Mouse (Mus musculus): Measurements from ENCODE around the gene Tesc. TPM values are rescaled to one million over a fixed set of nuclear protein-coding genes. Genes with fewer than 3 reads are reported as not detected.

Gene Tesc
- polyA plus RNA-seq, 1 experiment from 2014 or later = 4.0 TPM

DNA sequence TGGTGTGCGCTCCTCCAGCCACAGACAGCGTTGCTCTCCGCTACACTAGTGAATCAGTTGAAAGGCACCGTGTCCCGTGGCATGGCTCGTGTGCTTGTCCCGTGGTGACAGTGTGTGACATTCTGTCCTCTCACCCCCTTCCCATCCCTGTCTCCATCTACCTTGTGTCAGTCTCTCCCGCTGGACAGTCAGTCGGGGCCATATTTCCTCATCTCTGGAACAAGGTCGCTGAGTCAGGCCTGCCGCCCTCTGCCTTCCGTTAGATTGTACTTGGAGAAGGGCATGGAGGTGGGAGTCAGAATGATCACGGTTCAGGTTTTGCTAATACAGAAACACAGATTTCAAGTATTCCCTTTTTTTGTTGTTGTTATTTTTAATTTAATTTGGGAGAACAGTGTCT is 19.2 kb upstream of the Tesc start:
- WGBS = 90% methylated on average over 13 of the region's 13 CpGs
- H3K9ac ChIP-seq (ENCODE audit: low read depth, low read length) = no peak overlapping the region
- H3K4me3 ChIP-seq (ENCODE audit: low read length) = no peak overlapping the region
- H3K4me1 ChIP-seq (ENCODE audit: control insufficient read depth, insufficient read depth, low read length) = no peaks in the 10 kb centered on the region
- H3K27ac ChIP-seq (ENCODE audit: low read length) = no peak overlapping the region
- ATAC-seq = no peak
- no peak overlapping the region for H3K4me2 ChIP-seq (ENCODE audit: low read depth, low read length)
- H3K36me3 ChIP-seq (ENCODE audit: control insufficient read depth, insufficient read depth, low read length) = peaks cover 12% of the 10 kb centered on the region
- no peaks in the 10 kb centered on the region for H3K9me3 ChIP-seq (ENCODE audit: control insufficient read depth, low read length)
- H3K27me3 ChIP-seq (replicated peaks; ENCODE audit: control insufficient read depth, insufficient read depth, low read length) = no peaks in the 10 kb centered on the region

DNA sequence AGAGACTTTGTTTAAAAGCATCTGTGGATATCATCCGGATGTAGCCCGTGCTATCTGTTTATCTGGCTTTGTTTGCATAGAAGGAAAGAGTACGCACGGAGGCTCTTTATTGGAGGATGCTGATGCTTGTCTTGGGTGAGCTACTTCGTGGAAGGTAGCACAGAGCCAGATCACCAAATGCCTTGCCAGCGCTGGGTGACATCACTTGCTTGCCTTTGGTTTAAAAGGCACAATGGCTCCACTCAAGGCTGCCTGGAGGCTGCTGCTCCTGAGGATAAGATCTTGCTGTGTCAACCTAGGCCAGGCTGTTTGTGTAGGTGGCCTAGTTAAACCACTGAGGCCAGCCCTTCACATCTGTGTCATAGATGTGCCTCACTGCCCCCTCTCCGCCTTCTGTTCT is 16.7 kb upstream of the Tesc start:
- Histone ChIP-seq H3K36me3 (ENCODE audit: control insufficient read depth, insufficient read depth, low read length) (peaks cover 4% of the 10 kb centered on the region), H3K27ac (ENCODE audit: low read length) (no peak overlapping the region), H3K9me3 (ENCODE audit: control insufficient read depth, low read length) (no peaks in the 10 kb centered on the region), H3K27me3 (replicated peaks; ENCODE audit: control insufficient read depth, insufficient read depth, low read length) (no peaks in the 10 kb centered on the region), H3K4me2 (ENCODE audit: low read depth, low read length) (no peak overlapping the region), H3K4me3 (ENCODE audit: low read length) (no peak overlapping the region), H3K4me1 (ENCODE audit: control insufficient read depth, insufficient read depth, low read length) (peaks cover 5% of the 10 kb centered on the region), H3K9ac (ENCODE audit: low read depth, low read length) (no peak overlapping the region)
- WGBS = 56% methylated on average over 7 of the region's 7 CpGs
- ATAC-seq = no peak

- Histone ChIP-seq H3K9ac (ENCODE audit: low read depth, low read length) (no peak overlapping the region), H3K4me3 (ENCODE audit: low read length) (no peak overlapping the region), H3K36me3 (ENCODE audit: control insufficient read depth, insufficient read depth, low read length) (peaks cover 4% of the 10 kb centered on the region), H3K9me3 (ENCODE audit: control insufficient read depth, low read length) (no peaks in the 10 kb centered on the region), H3K27me3 (replicated peaks; ENCODE audit: control insufficient read depth, insufficient read depth, low read length) (no peaks in the 10 kb centered on the region), H3K4me1 (ENCODE audit: control insufficient read depth, insufficient read depth, low read length) (peaks cover 5% of the 10 kb centered on the region), H3K27ac (ENCODE audit: low read length) (no peak overlapping the region), H3K4me2 (ENCODE audit: low read depth, low read length) (no peak overlapping the region)
- ATAC-seq = no peak
- WGBS = 72% methylated on average over 7 of the region's 7 CpGs
Observed at GRCm38 (mm10) chr5:118011796-118012195, 15.7 kb upstream of the Tesc start.

GRCm38 (mm10) chr5:118015028-118015427 is 12.5 kb upstream of the Tesc start:
- Histone ChIP-seq H3K36me3 (ENCODE audit: control insufficient read depth, insufficient read depth, low read length) (no peaks in the 10 kb centered on the region), H3K4me1 (ENCODE audit: control insufficient read depth, insufficient read depth, low read length) (peaks cover 5% of the 10 kb centered on the region), H3K27me3 (replicated peaks; ENCODE audit: control insufficient read depth, insufficient read depth, low read length) (no peaks in the 10 kb centered on the region), H3K4me3 (ENCODE audit: low read length) (no peak overlapping the region), H3K4me2 (ENCODE audit: low read depth, low read length) (no peak overlapping the region), H3K27ac (ENCODE audit: low read length) (no peak overlapping the region), H3K9me3 (ENCODE audit: control insufficient read depth, low read length) (no peaks in the 10 kb centered on the region), H3K9ac (ENCODE audit: low read depth, low read length) (no peak overlapping the region)
- ATAC-seq = no peak
- 27% methylated on average over 12 of the region's 12 CpGs for WGBS

GRCm38 (mm10) chr5:118015669-118016068 is 11.9 kb upstream of the Tesc start:
- Histone ChIP-seq H3K27me3 (replicated peaks; ENCODE audit: control insufficient read depth, insufficient read depth, low read length) (no peaks in the 10 kb centered on the region), H3K9ac (ENCODE audit: low read depth, low read length) (no peak overlapping the region), H3K4me1 (ENCODE audit: control insufficient read depth, insufficient read depth, low read length) (peaks cover 5% of the 10 kb centered on the region), H3K4me3 (ENCODE audit: low read length) (no peak overlapping the region), H3K36me3 (ENCODE audit: control insufficient read depth, insufficient read depth, low read length) (no peaks in the 10 kb centered on the region), H3K27ac (ENCODE audit: low read length) (no peak overlapping the region), H3K9me3 (ENCODE audit: control insufficient read depth, low read length) (no peaks in the 10 kb centered on the region), H3K4me2 (ENCODE audit: low read depth, low read length) (no peak overlapping the region)
- 91% methylated on average over 2 of the region's 2 CpGs for WGBS
- ATAC-seq = no peak

DNA sequence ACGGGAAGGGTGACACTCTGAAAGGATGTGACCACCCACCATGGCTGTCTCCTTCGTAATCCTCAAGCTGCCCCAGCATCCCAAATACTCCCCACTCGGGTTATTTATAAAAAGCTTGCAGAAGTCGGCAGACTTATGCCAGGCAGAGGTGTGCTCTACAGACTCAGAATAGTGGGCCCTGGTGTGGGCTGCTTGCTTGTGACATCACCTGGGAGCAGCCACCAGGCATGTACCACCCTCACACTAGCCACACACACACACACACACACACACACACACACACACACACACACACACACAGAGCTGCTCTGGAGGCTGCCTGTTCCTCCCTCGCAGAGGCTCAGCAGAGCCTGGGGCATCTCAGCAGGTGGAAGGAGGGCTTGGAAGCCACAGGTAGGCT is 10.0 kb upstream of the Tesc start:
- Histone ChIP-seq H3K9me3 (ENCODE audit: control insufficient read depth, low read length) (no peaks in the 10 kb centered on the region), H3K27ac (ENCODE audit: low read length) (no peak overlapping the region), H3K9ac (ENCODE audit: low read depth, low read length) (no peak overlapping the region), H3K4me2 (ENCODE audit: low read depth, low read length) (no peak overlapping the region), H3K27me3 (replicated peaks; ENCODE audit: control insufficient read depth, insufficient read depth, low read length) (no peaks in the 10 kb centered on the region), H3K4me1 (ENCODE audit: control insufficient read depth, insufficient read depth, low read length) (peaks cover 5% of the 10 kb centered on the region), H3K4me3 (ENCODE audit: low read length) (no peak overlapping the region), H3K36me3 (ENCODE audit: control insufficient read depth, insufficient read depth, low read length) (no peaks in the 10 kb centered on the region)
- no peak for ATAC-seq
- WGBS = 46% methylated on average over 5 of the region's 5 CpGs

- no peak overlapping the region for H3K27ac ChIP-seq (ENCODE audit: low read length)
- no peak for ATAC-seq
- H3K4me2 ChIP-seq (ENCODE audit: low read depth, low read length) = no peak overlapping the region
- H3K36me3 ChIP-seq (ENCODE audit: control insufficient read depth, insufficient read depth, low read length) = no peaks in the 10 kb centered on the region
- no peaks in the 10 kb centered on the region for H3K9me3 ChIP-seq (ENCODE audit: control insufficient read depth, low read length)
- H3K4me1 ChIP-seq (ENCODE audit: control insufficient read depth, insufficient read depth, low read length) = peaks cover 3% of the 10 kb centered on the region
- H3K4me3 ChIP-seq (ENCODE audit: low read length) = no peak overlapping the region
- no peak overlapping the region for H3K9ac ChIP-seq (ENCODE audit: low read depth, low read length)
- no peaks in the 10 kb centered on the region for H3K27me3 ChIP-seq (replicated peaks; ENCODE audit: control insufficient read depth, insufficient read depth, low read length)
- 55% methylated on average over 11 of the region's 11 CpGs for WGBS
Observed at GRCm38 (mm10) chr5:118019905-118020304, 7.6 kb upstream of the Tesc start.

- Histone ChIP-seq H3K36me3 (ENCODE audit: control insufficient read depth, insufficient read depth, low read length) (no peaks in the 10 kb centered on the region), H3K27me3 (replicated peaks; ENCODE audit: control insufficient read depth, insufficient read depth, low read length) (peaks cover 27% of the 10 kb centered on the region), H3K27ac (ENCODE audit: low read length) (no peak overlapping the region), H3K9ac (ENCODE audit: low read depth, low read length) (no peak overlapping the region), H3K9me3 (ENCODE audit: control insufficient read depth, low read length) (no peaks in the 10 kb centered on the region), H3K4me1 (ENCODE audit: control insufficient read depth, insufficient read depth, low read length) (peaks cover 12% of the 10 kb centered on the region), H3K4me3 (ENCODE audit: low read length) (no peak overlapping the region), H3K4me2 (ENCODE audit: low read depth, low read length) (no peak overlapping the region)
- WGBS = 65% methylated on average over 3 of the region's 3 CpGs
- ATAC-seq = no peak
Observed at GRCm38 (mm10) chr5:118023053-118023452, 4.5 kb upstream of the Tesc start.

- Histone ChIP-seq H3K4me3 (ENCODE audit: low read length) (no peak overlapping the region), H3K9ac (ENCODE audit: low read depth, low read length) (no peak overlapping the region; the same call in 1 of the 2 replicates), H3K4me2 (ENCODE audit: low read depth, low read length) (no peak overlapping the region), H3K36me3 (ENCODE audit: control insufficient read depth, insufficient read depth, low read length) (no peaks in the 10 kb centered on the region), H3K4me1 (ENCODE audit: control insufficient read depth, insufficient read depth, low read length) (peaks cover 28% of the 10 kb centered on the region), H3K27me3 (replicated peaks; ENCODE audit: control insufficient read depth, insufficient read depth, low read length) (peaks cover 45% of the 10 kb centered on the region), H3K27ac (ENCODE audit: low read length) (no peak overlapping the region), H3K9me3 (ENCODE audit: control insufficient read depth, low read length) (no peaks in the 10 kb centered on the region)
- 15% methylated on average over 12 of the region's 12 CpGs for WGBS
- no peak for ATAC-seq
Observed at GRCm38 (mm10) chr5:118025880-118026279, 1.7 kb upstream of the Tesc start.

- H3K36me3 ChIP-seq (ENCODE audit: control insufficient read depth, insufficient read depth, low read length) = no peaks in the 10 kb centered on the region
- peaks cover 28% of the 10 kb centered on the region for H3K4me1 ChIP-seq (ENCODE audit: control insufficient read depth, insufficient read depth, low read length)
- H3K4me2 ChIP-seq (ENCODE audit: low read depth, low read length) = no peak overlapping the region
- no peak for ATAC-seq
- 0 out of 2 replicates have a peak overlapping the region, but pooled peaks have one; percentile 12 for H3K4me3 ChIP-seq (ENCODE audit: low read length)
- H3K9ac ChIP-seq (ENCODE audit: low read depth, low read length) = no peak overlapping the region; the same call in 1 of the 2 replicates
- H3K27ac ChIP-seq (ENCODE audit: low read length) = no peak overlapping the region
- WGBS = 10% methylated on average over 13 of the region's 13 CpGs
- no peaks in the 10 kb centered on the region for H3K9me3 ChIP-seq (ENCODE audit: control insufficient read depth, low read length)
- H3K27me3 ChIP-seq (replicated peaks; ENCODE audit: control insufficient read depth, insufficient read depth, low read length) = peaks cover 45% of the 10 kb centered on the region
Observed at GRCm38 (mm10) chr5:118026343-118026742, 1.2 kb upstream of the Tesc start.

All from intestine, embryonic 16.5 days (tissue).